Mouse (Mus musculus): ENCODE data around the gene 1810013L24Rik. TPM values are rescaled to one million over a fixed set of nuclear protein-coding genes. Genes with fewer than 3 reads are reported as not detected.

Gene 1810013L24Rik
- total and polyA plus RNA-seq, 3 experiments: 27.1 to 47.7 (median 30.0) TPM

DNA sequence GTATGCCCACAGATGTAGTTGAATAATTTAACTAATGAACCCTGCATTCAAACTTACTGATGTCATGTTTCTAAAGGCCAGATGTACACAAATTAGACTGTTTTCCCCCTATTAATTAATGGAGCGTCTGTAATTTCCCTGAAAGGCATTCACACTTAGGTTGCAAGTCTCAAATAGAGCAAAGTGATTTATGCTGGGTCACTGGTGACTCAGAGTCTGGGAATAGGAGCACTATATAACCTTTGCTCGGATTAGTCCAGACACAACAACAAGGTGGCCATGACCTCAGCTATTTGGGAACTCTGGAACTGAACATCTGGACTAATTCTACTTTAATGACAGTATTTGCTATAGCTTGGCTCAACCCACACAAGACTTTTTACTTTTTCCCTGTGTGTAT lies 34.0 kb upstream of the 1810013L24Rik start:
- no peak overlapping the region for H3K4me3 ChIP-seq (replicated peaks in 1 of 3; ENCODE audit: low read depth in 2 of 3, low read length in 2 of 3, poor library complexity in 1 of 3)
- H3K9me3 ChIP-seq (replicated peaks; ENCODE audit: low read length): peaks cover 10% of the 10 kb centered on the region
- no peak for TF ChIP-seq KAT2A (IDR thresholded peaks at IDR 0.05; ENCODE audit: insufficient replicate concordance, low read length)
- TF ChIP-seq UBTF (IDR thresholded peaks at IDR 0.05; ENCODE audit: low read depth, low read length): no peak
- TF ChIP-seq ZMIZ1 (IDR thresholded peaks at IDR 0.05; ENCODE audit: low read depth, low read length): no peak
- H3K27me3 ChIP-seq (replicated peaks): no peaks in the 10 kb centered on the region
- in situ Hi-C loops (cut with MboI; ENCODE audit: low pct_ligation_motif_present, low pct_unique_long_range_greater_than_20kb, low sequenced_read_pairs) (no loop called here), dilution Hi-C loops (cut with MboI; ENCODE audit: extremely low pct_ligation_motif_present, extremely low pct_unique_long_range_greater_than_20kb, low sequenced_read_pairs) (no loop called here)
- H3K9ac ChIP-seq (ENCODE audit: insufficient read depth, low read depth): no peak overlapping the region
- H3K79me2 ChIP-seq (replicated peaks; ENCODE audit: control insufficient read depth, extremely low read depth, insufficient read depth, poor library complexity, severe bottlenecking): no peaks in the 10 kb centered on the region
- DNase-seq (ENCODE audit: extremely low read depth): no peak
- H3K36me3 ChIP-seq (replicated peaks in 1 of 2; ENCODE audit: control insufficient read depth in 1 of 2, insufficient read depth in 1 of 2, low read length in 1 of 2): no peaks in the 10 kb centered on the region
- H3K27ac ChIP-seq (ENCODE audit: insufficient read depth, low read depth): no peak overlapping the region
- no peak overlapping the region for H3K4me2 ChIP-seq (ENCODE audit: insufficient read depth, low read depth, poor library complexity, severe bottlenecking)
- H3K4me1 ChIP-seq (ENCODE audit: control insufficient read depth in 1 of 2, insufficient read depth in 2 of 2): peaks cover 0 to 1% of the 10 kb centered on the region in 2 experiments; a peak in 1 of 4 replicates

DNA sequence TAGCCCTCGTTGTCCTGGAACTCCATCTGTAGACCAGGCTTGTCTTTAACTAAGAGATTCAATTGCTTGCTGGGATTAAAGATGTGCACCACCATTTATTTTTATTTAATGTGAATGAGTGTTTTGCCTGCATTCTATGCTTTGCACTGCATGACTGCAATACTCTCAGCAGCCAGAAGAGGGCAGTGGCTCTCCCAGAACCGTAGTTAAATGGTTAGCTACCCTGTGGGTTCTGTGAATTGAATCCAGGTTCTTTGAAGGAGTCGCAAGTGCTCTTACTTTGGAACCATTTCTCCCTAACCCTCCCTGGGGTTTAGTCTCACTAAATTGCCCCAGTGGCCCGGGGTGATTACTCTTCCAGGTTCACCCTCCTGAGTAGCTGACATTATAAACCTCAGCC lies 23.2 kb upstream of the 1810013L24Rik start:
- DNase-seq (ENCODE audit: extremely low read depth): peak; percentile 75
- no peak overlapping the region for H3K9ac ChIP-seq (ENCODE audit: insufficient read depth, low read depth)
- TF ChIP-seq E2F4 (IDR thresholded peaks at IDR 0.05; ENCODE audit: insufficient replicate concordance, low read depth, low read length): no peak
- no peak for TF ChIP-seq MEF2A (IDR thresholded peaks at IDR 0.05; ENCODE audit: borderline replicate concordance, low read depth, low read length)
- TF ChIP-seq ETS1 (conservative IDR thresholded peaks at IDR 0.05; ENCODE audit: low read depth, low read length): no peak
- TF ChIP-seq UBTF (IDR thresholded peaks at IDR 0.05; ENCODE audit: low read depth, low read length): no peak
- TF ChIP-seq ZMIZ1 (IDR thresholded peaks at IDR 0.05; ENCODE audit: low read depth, low read length): no peak
- TF ChIP-seq MAFK (IDR thresholded peaks at IDR 0.05; ENCODE audit: insufficient replicate concordance, low read length): no peak
- no peak for TF ChIP-seq GABPA (IDR thresholded peaks at IDR 0.05; ENCODE audit: insufficient replicate concordance, low read depth, low read length)
- TF ChIP-seq ELF1 (IDR thresholded peaks at IDR 0.05; ENCODE audit: low read depth, low read length): no peak
- TF ChIP-seq POLR2A (IDR thresholded peaks at IDR 0.05; ENCODE audit: low read depth, low read length): no peak
- no peak for TF ChIP-seq NRF1 (IDR thresholded peaks at IDR 0.05; ENCODE audit: low read depth, low read length)
- TF ChIP-seq HCFC1 (IDR thresholded peaks at IDR 0.05; ENCODE audit: low read depth, low read length): no peak
- TF ChIP-seq USF1 (IDR thresholded peaks at IDR 0.05; ENCODE audit: low read depth, low read length): no peak
- no peak for TF ChIP-seq CHD2 (IDR thresholded peaks at IDR 0.05; ENCODE audit: low read length)
- 0 out of 2 replicates have a peak, but pooled peaks have one; percentile 22 for TF ChIP-seq SIN3A (IDR thresholded peaks at IDR 0.05; ENCODE audit: low read length)
- no peak for TF ChIP-seq EP300 (IDR thresholded peaks at IDR 0.05; ENCODE audit: low read length)
- no peak for TF ChIP-seq TBP (conservative IDR thresholded peaks at IDR 0.05; ENCODE audit: low read depth, low read length)
- no peak for TF ChIP-seq BHLHE40 (IDR thresholded peaks at IDR 0.05; ENCODE audit: low read depth, low read length)
- no peak for TF ChIP-seq CHD1 (IDR thresholded peaks at IDR 0.05; ENCODE audit: low read depth, low read length)
- TF ChIP-seq RCOR1 (conservative IDR thresholded peaks at IDR 0.05; ENCODE audit: low read depth, low read length): no peak
- 0 out of 2 replicates have a peak, but pooled peaks have one; percentile 39 for TF ChIP-seq NELFE (IDR thresholded peaks at IDR 0.05; ENCODE audit: low read depth, low read length)
- no peak; the same call in 1 of the 2 replicates for TF ChIP-seq ZC3H11A (IDR thresholded peaks at IDR 0.05; ENCODE audit: low read depth, low read length)
- no peak for TF ChIP-seq MAX (IDR thresholded peaks at IDR 0.05; ENCODE audit: low read length)
- TF ChIP-seq CTCF (conservative IDR thresholded peaks at IDR 0.05 in 1 of 2, IDR thresholded peaks at IDR 0.05 in 1 of 2; ENCODE audit: low read depth in 2 of 2, low read length in 2 of 2): peak; percentile 89 to 99
- no peak for TF ChIP-seq ZKSCAN1 (IDR thresholded peaks at IDR 0.05; ENCODE audit: borderline replicate concordance, low read depth, low read length)
- TF ChIP-seq JUN (IDR thresholded peaks at IDR 0.05; ENCODE audit: insufficient read depth, low read depth, low read length): no peak
- TF ChIP-seq IRF4 (IDR thresholded peaks at IDR 0.05; ENCODE audit: low read depth, low read length): peak; percentile 58
- no peak for TF ChIP-seq TCF12 (IDR thresholded peaks at IDR 0.05; ENCODE audit: low read depth, low read length)
- TF ChIP-seq POLR2AphosphoS2 (IDR thresholded peaks at IDR 0.05; ENCODE audit: low read depth, low read length): no peak
- TF ChIP-seq MXI1 (IDR thresholded peaks at IDR 0.05; ENCODE audit: low read depth, low read length): no peak
- peak; percentile 88 for TF ChIP-seq SMC3 (IDR thresholded peaks at IDR 0.05; ENCODE audit: low read depth, low read length)
- TF ChIP-seq MAZ (IDR thresholded peaks at IDR 0.05; ENCODE audit: low read depth, low read length): no peak
- no peak for TF ChIP-seq MYC (IDR thresholded peaks at IDR 0.05; ENCODE audit: low read depth, low read length)
- no peak for TF ChIP-seq JUND (conservative IDR thresholded peaks at IDR 0.05; ENCODE audit: low read depth, low read length)

More for the DNA sequence above, 23.2 kb upstream of the 1810013L24Rik start:
- Histone ChIP-seq H3K79me2 (replicated peaks; ENCODE audit: control insufficient read depth, extremely low read depth, insufficient read depth, poor library complexity, severe bottlenecking) (no peaks in the 10 kb centered on the region), H3K4me2 (ENCODE audit: insufficient read depth, low read depth, poor library complexity, severe bottlenecking) (no peak overlapping the region), H3K4me1 (ENCODE audit: control insufficient read depth in 1 of 2, insufficient read depth in 2 of 2) (peaks cover 8 to 21% of the 10 kb centered on the region in 2 experiments), H3K36me3 (replicated peaks in 1 of 2; ENCODE audit: control insufficient read depth in 1 of 2, insufficient read depth in 1 of 2, low read length in 1 of 2) (no peaks in the 10 kb centered on the region), H3K27me3 (replicated peaks) (no peaks in the 10 kb centered on the region), H3K4me3 (replicated peaks in 1 of 3; ENCODE audit: low read depth in 2 of 3, low read length in 2 of 3, poor library complexity in 1 of 3) (no peak overlapping the region), H3K27ac (ENCODE audit: insufficient read depth, low read depth) (no peak overlapping the region), H3K9me3 (replicated peaks; ENCODE audit: low read length) (no peaks in the 10 kb centered on the region)
- dilution Hi-C loops (cut with MboI; ENCODE audit: extremely low pct_ligation_motif_present, extremely low pct_unique_long_range_greater_than_20kb, low sequenced_read_pairs): no loop called here
- in situ Hi-C loops (cut with MboI; ENCODE audit: low pct_ligation_motif_present, low pct_unique_long_range_greater_than_20kb, low sequenced_read_pairs): no loop called here
